Mouse (Mus musculus): Measurements from ENCODE around the gene Camkmt.

DNA sequence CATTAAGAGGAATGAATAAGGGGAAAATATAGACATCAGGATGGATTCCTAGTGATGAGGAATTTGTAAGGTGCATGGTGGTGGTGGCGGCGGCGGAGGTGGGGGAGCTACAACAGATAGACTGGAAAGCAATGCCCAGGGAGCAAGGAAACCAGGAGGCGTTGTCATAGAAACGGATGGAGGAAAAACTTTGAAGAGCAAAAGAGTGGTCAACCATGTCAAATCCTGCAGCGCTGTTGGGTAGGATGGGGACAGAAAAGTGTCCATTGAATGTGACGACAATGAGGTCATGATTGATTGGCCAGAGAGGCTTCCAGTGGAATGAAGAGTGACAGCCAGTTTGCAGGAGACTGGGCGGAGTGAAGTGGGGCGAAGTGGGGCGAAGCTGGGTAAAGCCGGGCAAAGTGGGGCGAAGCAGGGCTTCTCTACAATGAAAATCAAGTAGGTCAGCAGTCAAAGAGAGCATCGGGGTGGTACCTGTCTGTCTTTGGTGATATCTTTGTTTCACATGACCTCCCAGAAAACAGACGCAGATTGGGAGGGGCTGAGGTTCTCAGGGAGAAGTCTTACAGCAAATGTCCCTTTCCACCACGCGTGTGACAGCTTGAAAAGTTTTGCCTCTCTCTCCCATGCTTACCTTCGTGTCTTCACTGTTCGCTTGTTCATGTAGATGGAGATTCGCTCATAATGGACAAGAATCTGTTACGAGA lies 181.3 kb downstream of the Camkmt start:
- TF ChIP-seq GATA1 (IDR thresholded peaks at IDR 0.05; ENCODE audit: low read length) (no peak), TAL1 (IDR thresholded peaks at IDR 0.05; ENCODE audit: low read length) (no peak)

Measured in erythroblast, embryonic 14.5 days (primary cell).